Mouse (Mus musculus) adrenal gland, postnatal 4 days (tissue): Measurements from ENCODE around the gene Gm6993. TPM values are rescaled to one million over a fixed set of nuclear protein-coding genes. Genes with fewer than 3 reads are reported as not detected.
A peak's percentile ranks its signal among the peaks of the same experiment; 100 is the strongest.

Source experiments
- DNase-seq, 2 experiments: peaks; one replicate each; pipeline ENCODE4 v3.0.0; 2021 to 2022; ENCODE audit warnings: low spot score in 2 of 2, mixed read lengths in 2 of 2
- total RNA-seq, 2 experiments: library from RNA; stranded (reverse); gene quantifications; 2 replicates each; pipeline ENCODE4 v1.2.3; 2021

The Gm6993 gene
- total RNA-seq, 2 experiments from 2014 or later: not detected

- no peak for DNase-seq
These were observed 1.5 kb upstream of the Gm6993 start for GRCm38 (mm10) chr12:31239031-31239583.

GRCm38 (mm10) chr12:31239798-31240197 is 772 bp upstream of the Gm6993 start:
- no peak for DNase-seq

- DNase-seq: no peak
These were observed 1.2 kb downstream of the Gm6993 start for GRCm38 (mm10) chr12:31241595-31242342.

GRCm38 (mm10) chr12:31244001-31244400 is 3.4 kb downstream of the Gm6993 start:
- no peak for DNase-seq

- no peak for DNase-seq
These were observed 4.1 kb downstream of the Gm6993 start for GRCm38 (mm10) chr12:31244691-31245090.

GRCm38 (mm10) chr12:31246153-31246552 is 5.6 kb downstream of the Gm6993 start:
- no peak for DNase-seq

GRCm38 (mm10) chr12:31246615-31247014 is 6.0 kb downstream of the Gm6993 start:
- DNase-seq: no peak

GRCm38 (mm10) chr12:31248165-31248564 is 7.6 kb downstream of the Gm6993 start:
- DNase-seq: no peak

- no peak for DNase-seq
These were observed 8.1 kb downstream of the Gm6993 start for GRCm38 (mm10) chr12:31248681-31249080.

GRCm38 (mm10) chr12:31252259-31252658 is 11.7 kb downstream of the Gm6993 start:
- DNase-seq: no peak

GRCm38 (mm10) chr12:31254978-31255377 is 14.4 kb downstream of the Gm6993 start:
- no peak for DNase-seq

- no peak for DNase-seq
These were observed 15.7 kb downstream of the Gm6993 start for GRCm38 (mm10) chr12:31256121-31256903.

- no peak for DNase-seq
These were observed 21.3 kb downstream of the Gm6993 start for GRCm38 (mm10) chr12:31261882-31262281.

- DNase-seq: no peak
These were observed 23.4 kb downstream of the Gm6993 start for GRCm38 (mm10) chr12:31263921-31264320.

- DNase-seq: peak; percentile 46 to 67
These were observed 24.6 kb downstream of the Gm6993 start, which contains the start of gene Lamb1 for GRCm38 (mm10) chr12:31265005-31265721. Lamb1 (plus strand) TSS chr12:31265234.

- DNase-seq: no peak
These were observed 25.3 kb downstream of the Gm6993 start for GRCm38 (mm10) chr12:31265722-31266431.

- DNase-seq: no peak
These were observed 26.1 kb downstream of the Gm6993 start for GRCm38 (mm10) chr12:31266686-31267085.

GRCm38 (mm10) chr12:31267363-31267762 is 26.8 kb downstream of the Gm6993 start:
- DNase-seq: no peak

- no peak for DNase-seq
These were observed 27.7 kb downstream of the Gm6993 start for GRCm38 (mm10) chr12:31268315-31268714.

- no peak for DNase-seq
These were observed 28.5 kb downstream of the Gm6993 start for GRCm38 (mm10) chr12:31269020-31269597.
